Mouse (Mus musculus): Measurements from ENCODE around the gene Plin3. TPM values are rescaled to one million over a fixed set of nuclear protein-coding genes. Genes with fewer than 3 reads are reported as not detected.
A peak's percentile ranks its signal among the peaks of the same experiment; 100 is the strongest.

The Plin3 gene
- total and polyA plus RNA-seq, 3 experiments: 6.6 to 13.1 TPM; not detected in 1

DNA sequence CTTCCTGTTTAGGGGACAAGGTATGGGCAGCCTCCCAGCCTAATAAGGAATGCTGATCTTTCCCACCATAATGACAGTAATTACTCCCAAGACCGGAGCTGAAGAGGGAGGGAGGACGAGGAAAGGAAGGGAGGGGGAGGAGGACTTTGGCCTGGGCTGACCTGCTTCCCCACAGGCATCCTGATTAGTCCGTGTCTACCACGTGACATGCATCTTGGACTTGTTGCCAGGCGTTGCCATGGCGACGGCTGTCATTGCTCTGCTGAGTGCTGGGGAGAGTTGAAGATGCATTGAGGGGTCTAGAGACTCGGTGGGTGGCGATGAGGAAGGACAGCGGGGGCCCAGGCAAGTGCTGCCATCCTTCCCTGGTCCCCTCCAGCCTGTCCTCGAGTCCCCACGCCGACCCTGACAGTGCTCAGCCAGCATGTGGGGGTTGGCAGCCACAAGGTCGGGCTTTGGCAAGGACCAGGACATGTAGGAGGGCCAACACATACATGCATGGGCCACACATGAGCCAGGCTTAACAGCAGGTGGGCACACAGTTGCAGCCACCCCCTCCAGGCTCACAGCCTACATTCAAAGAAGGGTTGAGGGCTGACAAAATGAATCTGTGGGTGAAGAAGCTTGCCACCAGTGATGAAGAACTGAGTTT, 58.7 kb downstream of the Plin3 start:
- H3K27ac ChIP-seq (ENCODE audit: control insufficient read depth, low read depth, low read length): no peak overlapping the region
- H3K27me3 ChIP-seq (ENCODE audit: control insufficient read depth in 1 of 2, insufficient read depth in 2 of 2, low read length in 2 of 2): peaks cover 9 to 28% of the 10 kb centered on the region in 2 experiments
- H3K36me3 ChIP-seq (ENCODE audit: control insufficient read depth in 1 of 2, insufficient read depth in 2 of 2, low read length in 2 of 2): no peaks in the 10 kb centered on the region
- H3K4me1 ChIP-seq (ENCODE audit: control insufficient read depth in 1 of 2, insufficient read depth in 2 of 2, low read length in 2 of 2): no peaks in the 10 kb centered on the region
- no peak for DNase-seq (ENCODE audit: low read depth, low spot score)
- no peak overlapping the region for H3K4me3 ChIP-seq (ENCODE audit: control insufficient read depth in 1 of 2, insufficient read depth in 1 of 2, low read depth in 2 of 2, low read length in 2 of 2)
- no peak for TF ChIP-seq MYB (IDR thresholded peaks at IDR 0.05; ENCODE audit: low read depth, low read length)
- no peak for TF ChIP-seq GABPA (IDR thresholded peaks at IDR 0.05; ENCODE audit: low read depth, low read length)
- peak; percentile 49; the same call in 1 of the 2 replicates for TF ChIP-seq USF1 (IDR thresholded peaks at IDR 0.05; ENCODE audit: low read depth, low read length)
- no peak for TF ChIP-seq KAT2A (conservative IDR thresholded peaks at IDR 0.05; ENCODE audit: low read depth, low read length)
- H3K79me2 ChIP-seq (ENCODE audit: control insufficient read depth, insufficient read depth, low read length, poor library complexity): no peaks in the 10 kb centered on the region
- no peaks in the 10 kb centered on the region for H3K9me3 ChIP-seq (replicated peaks; ENCODE audit: insufficient read depth, low read length)
- no peak overlapping the region for H3K9ac ChIP-seq (ENCODE audit: control insufficient read depth, low read depth, low read length, poor library complexity, severe bottlenecking)

DNA sequence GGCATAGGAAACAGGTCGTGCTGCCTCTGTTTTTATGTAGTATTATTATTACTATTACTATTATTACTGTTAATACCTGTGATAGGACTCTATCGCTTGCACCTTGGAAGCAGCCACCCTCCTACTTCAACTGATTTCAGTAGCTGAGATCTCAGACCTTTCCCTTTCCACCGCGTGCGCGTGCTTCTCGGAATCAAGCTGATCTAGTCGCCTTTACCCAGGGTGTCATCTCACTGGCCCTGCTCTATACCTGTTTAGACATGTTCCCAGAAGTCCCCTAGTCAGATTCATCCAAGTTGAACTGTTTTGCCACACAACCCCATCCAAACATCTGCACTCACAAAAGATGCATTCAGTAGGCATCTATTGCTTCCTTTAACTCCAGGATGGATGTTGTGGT, 59.3 kb downstream of the Plin3 start:
- no peaks in the 10 kb centered on the region for H3K9me3 ChIP-seq (replicated peaks; ENCODE audit: insufficient read depth, low read length)
- no peak for DNase-seq (ENCODE audit: low read depth, low spot score)
- H3K4me1 ChIP-seq (ENCODE audit: control insufficient read depth in 1 of 2, insufficient read depth in 2 of 2, low read length in 2 of 2): no peaks in the 10 kb centered on the region
- no peak for TF ChIP-seq GATA1 (IDR thresholded peaks at IDR 0.05; ENCODE audit: low read depth, low read length)
- TF ChIP-seq CHD2 (IDR thresholded peaks at IDR 0.05; ENCODE audit: low read length): no peak
- H3K9ac ChIP-seq (ENCODE audit: control insufficient read depth, low read depth, low read length, poor library complexity, severe bottlenecking): no peak overlapping the region
- no peaks in the 10 kb centered on the region for H3K79me2 ChIP-seq (ENCODE audit: control insufficient read depth, insufficient read depth, low read length, poor library complexity)
- H3K27me3 ChIP-seq (ENCODE audit: control insufficient read depth in 1 of 2, insufficient read depth in 2 of 2, low read length in 2 of 2): peaks cover 9 to 28% of the 10 kb centered on the region in 2 experiments
- H3K36me3 ChIP-seq (ENCODE audit: control insufficient read depth in 1 of 2, insufficient read depth in 2 of 2, low read length in 2 of 2): no peaks in the 10 kb centered on the region
- H3K4me3 ChIP-seq (ENCODE audit: control insufficient read depth in 1 of 2, insufficient read depth in 1 of 2, low read depth in 2 of 2, low read length in 2 of 2): no peak overlapping the region
- no peak overlapping the region for H3K27ac ChIP-seq (ENCODE audit: control insufficient read depth, low read depth, low read length)

GRCm38 (mm10) chr17:56229943-56230342, 62.7 kb downstream of the Plin3 start:
- TF ChIP-seq MAZ (IDR thresholded peaks at IDR 0.05; ENCODE audit: low read depth, low read length) (no peak), USF2 (IDR thresholded peaks at IDR 0.05; ENCODE audit: borderline replicate concordance in 1 of 2, insufficient read depth in 1 of 2, low read depth in 1 of 2, low read length in 2 of 2) (no peak), ETS1 (IDR thresholded peaks at IDR 0.05; ENCODE audit: low read depth, low read length) (no peak), MYC (IDR thresholded peaks at IDR 0.05; ENCODE audit: low read depth, low read length) (no peak), MXI1 (IDR thresholded peaks at IDR 0.05; ENCODE audit: low read depth, low read length) (no peak), MAX (IDR thresholded peaks at IDR 0.05; ENCODE audit: low read length) (no peak)
- no peaks in the 10 kb centered on the region for H3K36me3 ChIP-seq (ENCODE audit: control insufficient read depth in 1 of 2, insufficient read depth in 2 of 2, low read length in 2 of 2)
- H3K27ac ChIP-seq (ENCODE audit: control insufficient read depth, low read depth, low read length): no peak overlapping the region
- DNase-seq (ENCODE audit: low read depth, low spot score): no peak
- H3K9me3 ChIP-seq (replicated peaks; ENCODE audit: insufficient read depth, low read length): no peaks in the 10 kb centered on the region
- no peaks in the 10 kb centered on the region for H3K4me1 ChIP-seq (ENCODE audit: control insufficient read depth in 1 of 2, insufficient read depth in 2 of 2, low read length in 2 of 2)
- peaks cover 9 to 20% of the 10 kb centered on the region in 2 experiments for H3K27me3 ChIP-seq (ENCODE audit: control insufficient read depth in 1 of 2, insufficient read depth in 2 of 2, low read length in 2 of 2)
- H3K9ac ChIP-seq (ENCODE audit: control insufficient read depth, low read depth, low read length, poor library complexity, severe bottlenecking): no peak overlapping the region
- H3K79me2 ChIP-seq (ENCODE audit: control insufficient read depth, insufficient read depth, low read length, poor library complexity): no peaks in the 10 kb centered on the region
- H3K4me3 ChIP-seq (ENCODE audit: control insufficient read depth in 1 of 2, insufficient read depth in 1 of 2, low read depth in 2 of 2, low read length in 2 of 2): no peak overlapping the region

Other genes starting within 250 kb of the Plin3 start
- gene Ubxn6, start 217.8 kb downstream of the Plin3 start, total RNA-seq (2012; rRNA removed): 24.8 and 28.2 TPM in 2 replicates
- gene Ubxn6, start 217.8 kb downstream of the Plin3 start, polyA plus RNA-seq (2012; ENCODE audit: insufficient read depth in 1 of 2, insufficient read length in 2 of 2, low read depth in 1 of 2, low replicate concordance in 2 of 2, missing spikeins in 1 of 2): 10 to 100 TPM in 1 of 2 experiments, not detected in 1; 42.2 TPM
- 64.2 and 71.9 TPM in 2 replicates for gene Hdgfl2, start 213.2 kb downstream of the Plin3 start, total RNA-seq (2012; rRNA removed)
- 100 to 1,000 TPM in 1 of 2 experiments, not detected in 1; 132 TPM for gene Hdgfl2, start 213.2 kb downstream of the Plin3 start, polyA plus RNA-seq (2012; ENCODE audit: insufficient read depth in 1 of 2, insufficient read length in 2 of 2, low read depth in 1 of 2, low replicate concordance in 2 of 2, missing spikeins in 1 of 2)
- 0.08 and 0.10 TPM in 2 replicates for gene Plin4, start 183.1 kb downstream of the Plin3 start, total RNA-seq (2012; rRNA removed)
- under 1 TPM in 1 of 2 experiments, not detected in 1; 0.07 TPM for gene Plin4, start 183.1 kb downstream of the Plin3 start, polyA plus RNA-seq (2012; ENCODE audit: insufficient read depth in 1 of 2, insufficient read length in 2 of 2, low read depth in 1 of 2, low replicate concordance in 2 of 2, missing spikeins in 1 of 2)
- gene Plin5, start 175.3 kb downstream of the Plin3 start, total RNA-seq (2012; rRNA removed): not detected in 2 replicates
- not detected for gene Plin5, start 175.3 kb downstream of the Plin3 start, polyA plus RNA-seq (2012; ENCODE audit: insufficient read depth in 1 of 2, insufficient read length in 2 of 2, low read depth in 1 of 2, low replicate concordance in 2 of 2, missing spikeins in 1 of 2)
- not detected in 2 replicates for gene Lrg1, start 170.9 kb downstream of the Plin3 start, total RNA-seq (2012; rRNA removed)
- not detected for gene Lrg1, start 170.9 kb downstream of the Plin3 start, polyA plus RNA-seq (2012; ENCODE audit: insufficient read depth in 1 of 2, insufficient read length in 2 of 2, low read depth in 1 of 2, low replicate concordance in 2 of 2, missing spikeins in 1 of 2)
- 7.0 and 7.7 TPM in 2 replicates for gene Sema6b, start 152.5 kb downstream of the Plin3 start, total RNA-seq (2012; rRNA removed)
- gene Sema6b, start 152.5 kb downstream of the Plin3 start, polyA plus RNA-seq (2012; ENCODE audit: insufficient read depth in 1 of 2, insufficient read length in 2 of 2, low read depth in 1 of 2, low replicate concordance in 2 of 2, missing spikeins in 1 of 2): 10 to 100 TPM in 1 of 2 experiments, not detected in 1; 16.8 TPM
- gene Tnfaip8l1, start 130.4 kb downstream of the Plin3 start, total RNA-seq (2012; rRNA removed): 3.4 and 4.0 TPM in 2 replicates
- gene Tnfaip8l1, start 130.4 kb downstream of the Plin3 start, polyA plus RNA-seq (2012; ENCODE audit: insufficient read depth in 1 of 2, insufficient read length in 2 of 2, low read depth in 1 of 2, low replicate concordance in 2 of 2, missing spikeins in 1 of 2): 1 to 10 TPM in 1 of 2 experiments, not detected in 1; 5.5 TPM
- 112 and 137 TPM in 2 replicates for gene Mydgf, start 109.0 kb downstream of the Plin3 start, total RNA-seq (2012; rRNA removed)
- gene Mydgf, start 109.0 kb downstream of the Plin3 start, polyA plus RNA-seq (2012; ENCODE audit: insufficient read depth in 1 of 2, insufficient read length in 2 of 2, low read depth in 1 of 2, low replicate concordance in 2 of 2, missing spikeins in 1 of 2): 100 to 1,000 TPM in 1 of 2 experiments, not detected in 1; 117 TPM
- gene Dpp9, start 74.0 kb downstream of the Plin3 start, total RNA-seq (2012; rRNA removed): 34.3 and 36.3 TPM in 2 replicates
- 10 to 100 TPM in 1 of 2 experiments, not detected in 1; 67.2 TPM for gene Dpp9, start 74.0 kb downstream of the Plin3 start, polyA plus RNA-seq (2012; ENCODE audit: insufficient read depth in 1 of 2, insufficient read length in 2 of 2, low read depth in 1 of 2, low replicate concordance in 2 of 2, missing spikeins in 1 of 2)
- gene Fem1a, start 36.1 kb downstream of the Plin3 start, total RNA-seq (2012; rRNA removed): 16.2 and 21.5 TPM in 2 replicates
- 10 to 100 TPM in 1 of 2 experiments, not detected in 1; 17.1 TPM for gene Fem1a, start 36.1 kb downstream of the Plin3 start, polyA plus RNA-seq (2012; ENCODE audit: insufficient read depth in 1 of 2, insufficient read length in 2 of 2, low read depth in 1 of 2, low replicate concordance in 2 of 2, missing spikeins in 1 of 2)
- gene Ticam1, start 16.1 kb downstream of the Plin3 start, total RNA-seq (2012; rRNA removed): 3.5 and 4.6 TPM in 2 replicates
- gene Ticam1, start 16.1 kb downstream of the Plin3 start, polyA plus RNA-seq (2012; ENCODE audit: insufficient read depth in 1 of 2, insufficient read length in 2 of 2, low read depth in 1 of 2, low replicate concordance in 2 of 2, missing spikeins in 1 of 2): 1 to 10 TPM in 1 of 2 experiments, not detected in 1; 8.7 TPM
- gene Arrdc5, start 7.4 kb upstream of the Plin3 start, total RNA-seq (2012; rRNA removed): not detected in 2 replicates
- gene Arrdc5, start 7.4 kb upstream of the Plin3 start, polyA plus RNA-seq (2012; ENCODE audit: insufficient read depth in 1 of 2, insufficient read length in 2 of 2, low read depth in 1 of 2, low replicate concordance in 2 of 2, missing spikeins in 1 of 2): not detected
- gene Uhrf1, start 10.4 kb upstream of the Plin3 start, total RNA-seq (2012; rRNA removed): 185 and 201 TPM in 2 replicates
- 100 to 1,000 TPM; 115 to 133 TPM for gene Uhrf1, start 10.4 kb upstream of the Plin3 start, polyA plus RNA-seq (2012; ENCODE audit: insufficient read depth in 1 of 2, insufficient read length in 2 of 2, low read depth in 1 of 2, low replicate concordance in 2 of 2, missing spikeins in 1 of 2)
- 9.1 and 12.5 TPM in 2 replicates for gene Kdm4b, start 33.2 kb upstream of the Plin3 start, total RNA-seq (2012; rRNA removed)
- 10 to 100 TPM in 1 of 2 experiments, not detected in 1; 27.5 TPM for gene Kdm4b, start 33.2 kb upstream of the Plin3 start, polyA plus RNA-seq (2012; ENCODE audit: insufficient read depth in 1 of 2, insufficient read length in 2 of 2, low read depth in 1 of 2, low replicate concordance in 2 of 2, missing spikeins in 1 of 2)
- gene Ptprs, start 183.6 kb upstream of the Plin3 start, total RNA-seq (2012; rRNA removed): 37.2 and 51.6 TPM in 2 replicates
- 100 to 1,000 TPM in 1 of 2 experiments, 10 to 100 TPM in 1; 80.9 to 324 TPM for gene Ptprs, start 183.6 kb upstream of the Plin3 start, polyA plus RNA-seq (2012; ENCODE audit: insufficient read depth in 1 of 2, insufficient read length in 2 of 2, low read depth in 1 of 2, low replicate concordance in 2 of 2, missing spikeins in 1 of 2)
- not detected in 2 replicates for gene Znrf4, start 219.6 kb upstream of the Plin3 start, total RNA-seq (2012; rRNA removed)
- gene Znrf4, start 219.6 kb upstream of the Plin3 start, polyA plus RNA-seq (2012; ENCODE audit: insufficient read depth in 1 of 2, insufficient read length in 2 of 2, low read depth in 1 of 2, low replicate concordance in 2 of 2, missing spikeins in 1 of 2): not detected

Measured in MEL (cell line).